Mouse (Mus musculus): ENCODE measurements around the gene Cerk. TPM values are rescaled to one million over a fixed set of nuclear protein-coding genes. Genes with fewer than 3 reads are reported as not detected.

Cerk gene
- total and polyA plus RNA-seq, 3 experiments = 2.5 to 10.3 (median 4.4) TPM

- no peaks in the 10 kb centered on the region for H3K9me3 ChIP-seq (replicated peaks; ENCODE audit: low read length)
- H3K27me3 ChIP-seq (replicated peaks) = peaks cover 36% of the 10 kb centered on the region
- H3K4me3 ChIP-seq (replicated peaks in 1 of 3; ENCODE audit: low read depth in 2 of 3, low read length in 2 of 3, poor library complexity in 1 of 3) = no peak overlapping the region
- in situ Hi-C loops (cut with MboI; ENCODE audit: low pct_ligation_motif_present, low pct_unique_long_range_greater_than_20kb, low sequenced_read_pairs) (no loop called here), dilution Hi-C loops (cut with MboI; ENCODE audit: extremely low pct_ligation_motif_present, extremely low pct_unique_long_range_greater_than_20kb, low sequenced_read_pairs) (no loop called here)
- no peaks in the 10 kb centered on the region for H3K79me2 ChIP-seq (replicated peaks; ENCODE audit: control insufficient read depth, extremely low read depth, insufficient read depth, poor library complexity, severe bottlenecking)
- no peaks in the 10 kb centered on the region for H3K36me3 ChIP-seq (replicated peaks in 1 of 2; ENCODE audit: control insufficient read depth in 1 of 2, insufficient read depth in 1 of 2, low read length in 1 of 2)
- TF ChIP-seq MYC (IDR thresholded peaks at IDR 0.05; ENCODE audit: low read depth, low read length) (no peak), TCF12 (IDR thresholded peaks at IDR 0.05; ENCODE audit: low read depth, low read length) (no peak), RCOR1 (conservative IDR thresholded peaks at IDR 0.05; ENCODE audit: low read depth, low read length) (no peak), NRF1 (IDR thresholded peaks at IDR 0.05; ENCODE audit: low read depth, low read length) (no peak), KAT2A (IDR thresholded peaks at IDR 0.05; ENCODE audit: insufficient replicate concordance, low read length) (no peak), POLR2A (IDR thresholded peaks at IDR 0.05; ENCODE audit: low read depth, low read length) (no peak), IRF4 (IDR thresholded peaks at IDR 0.05; ENCODE audit: low read depth, low read length) (no peak), USF2 (conservative IDR thresholded peaks at IDR 0.05; ENCODE audit: low read depth, low read length) (no peak), MXI1 (IDR thresholded peaks at IDR 0.05; ENCODE audit: low read depth, low read length) (no peak), ZKSCAN1 (IDR thresholded peaks at IDR 0.05; ENCODE audit: borderline replicate concordance, low read depth, low read length) (no peak), JUND (conservative IDR thresholded peaks at IDR 0.05; ENCODE audit: low read depth, low read length) (no peak)
- H3K4me1 ChIP-seq (ENCODE audit: control insufficient read depth in 1 of 2, insufficient read depth in 2 of 2) = peaks cover 2 to 3% of the 10 kb centered on the region in 2 experiments; a peak in 1 of 4 replicates
- no peak overlapping the region for H3K4me2 ChIP-seq (ENCODE audit: insufficient read depth, low read depth, poor library complexity, severe bottlenecking)
- H3K27ac ChIP-seq (ENCODE audit: insufficient read depth, low read depth) = no peak overlapping the region
- no peak for DNase-seq (ENCODE audit: extremely low read depth)
- H3K9ac ChIP-seq (ENCODE audit: insufficient read depth, low read depth) = no peak overlapping the region
Measured at GRCm38 (mm10) chr15:86117115-86118100, 68.5 kb downstream of the Cerk start.

- no peak for DNase-seq (ENCODE audit: extremely low read depth)
- no peak overlapping the region for H3K4me2 ChIP-seq (ENCODE audit: insufficient read depth, low read depth, poor library complexity, severe bottlenecking)
- peaks cover 35% of the 10 kb centered on the region for H3K27me3 ChIP-seq (replicated peaks)
- H3K79me2 ChIP-seq (replicated peaks; ENCODE audit: control insufficient read depth, extremely low read depth, insufficient read depth, poor library complexity, severe bottlenecking) = no peaks in the 10 kb centered on the region
- no peak for TF ChIP-seq ZC3H11A (IDR thresholded peaks at IDR 0.05; ENCODE audit: low read depth, low read length)
- TF ChIP-seq MAZ (IDR thresholded peaks at IDR 0.05; ENCODE audit: low read depth, low read length) = no peak
- no peak for TF ChIP-seq USF1 (IDR thresholded peaks at IDR 0.05; ENCODE audit: low read depth, low read length)
- TF ChIP-seq NRF1 (IDR thresholded peaks at IDR 0.05; ENCODE audit: low read depth, low read length) = no peak
- TF ChIP-seq USF2 (conservative IDR thresholded peaks at IDR 0.05; ENCODE audit: low read depth, low read length) = no peak
- TF ChIP-seq RCOR1 (conservative IDR thresholded peaks at IDR 0.05; ENCODE audit: low read depth, low read length) = no peak
- TF ChIP-seq SMC3 (IDR thresholded peaks at IDR 0.05; ENCODE audit: low read depth, low read length) = no peak
- TF ChIP-seq JUN (IDR thresholded peaks at IDR 0.05; ENCODE audit: insufficient read depth, low read depth, low read length) = no peak
- no peak for TF ChIP-seq NELFE (IDR thresholded peaks at IDR 0.05; ENCODE audit: low read depth, low read length)
- TF ChIP-seq MAX (IDR thresholded peaks at IDR 0.05; ENCODE audit: low read length) = no peak
- no peak for TF ChIP-seq CHD2 (IDR thresholded peaks at IDR 0.05; ENCODE audit: low read length)
- no peak for TF ChIP-seq UBTF (IDR thresholded peaks at IDR 0.05; ENCODE audit: low read depth, low read length)
- no peak for TF ChIP-seq ZMIZ1 (IDR thresholded peaks at IDR 0.05; ENCODE audit: low read depth, low read length)
- no peak for TF ChIP-seq KAT2A (IDR thresholded peaks at IDR 0.05; ENCODE audit: insufficient replicate concordance, low read length)
- TF ChIP-seq ZKSCAN1 (IDR thresholded peaks at IDR 0.05; ENCODE audit: borderline replicate concordance, low read depth, low read length) = no peak
- TF ChIP-seq JUND (conservative IDR thresholded peaks at IDR 0.05; ENCODE audit: low read depth, low read length) = no peak
- no peak for TF ChIP-seq MAFK (IDR thresholded peaks at IDR 0.05; ENCODE audit: insufficient replicate concordance, low read length)
- peaks cover 0 to 6% of the 10 kb centered on the region in 2 experiments; a peak in 2 of 4 replicates for H3K4me1 ChIP-seq (ENCODE audit: control insufficient read depth in 1 of 2, insufficient read depth in 2 of 2)
- H3K4me3 ChIP-seq (replicated peaks in 1 of 3; ENCODE audit: low read depth in 2 of 3, low read length in 2 of 3, poor library complexity in 1 of 3) = no peak overlapping the region
- H3K9ac ChIP-seq (ENCODE audit: insufficient read depth, low read depth) = no peak overlapping the region
- H3K9me3 ChIP-seq (replicated peaks; ENCODE audit: low read length) = no peaks in the 10 kb centered on the region
- in situ Hi-C loops (cut with MboI; ENCODE audit: low pct_ligation_motif_present, low pct_unique_long_range_greater_than_20kb, low sequenced_read_pairs) (no loop called here), dilution Hi-C loops (cut with MboI; ENCODE audit: extremely low pct_ligation_motif_present, extremely low pct_unique_long_range_greater_than_20kb, low sequenced_read_pairs) (no loop called here)
- no peak overlapping the region for H3K27ac ChIP-seq (ENCODE audit: insufficient read depth, low read depth)
- no peaks in the 10 kb centered on the region for H3K36me3 ChIP-seq (replicated peaks in 1 of 2; ENCODE audit: control insufficient read depth in 1 of 2, insufficient read depth in 1 of 2, low read length in 1 of 2)
Measured at GRCm38 (mm10) chr15:86116421-86116820, 69.5 kb downstream of the Cerk start.

Measured in CH12.LX (cell line).